Mouse (Mus musculus) bone marrow macrophage, adult 2 months (primary cell): Measurements from ENCODE around the gene Creg2. TPM values are rescaled to one million over a fixed set of nuclear protein-coding genes. Genes with fewer than 3 reads are reported as not detected.
A peak's percentile ranks its signal among the peaks of the same experiment; 100 is the strongest.
"Not testable (repeated sequence)": the region's sequence is repeated elsewhere in the genome, so short reads cannot be mapped to it uniquely, and the experiment has no call there.

Source experiments
- H3K27ac ChIP-seq: 2 replicates; pipeline ENCODE4 v1.5.1; 2012; ENCODE audit warnings: low read depth, low read length; ENCODE audit not compliant: insufficient read depth
- H3K4me1 ChIP-seq: 2 replicates; pipeline ENCODE4 v1.6.1; 2012; ENCODE audit warnings: low read length; ENCODE audit not compliant: control insufficient read depth, insufficient read depth
- H3K4me3 ChIP-seq: 2 replicates; pipeline ENCODE4 v1.5.1; 2012; ENCODE audit warnings: mild to moderate bottlenecking, low read length, moderate library complexity; ENCODE audit not compliant: insufficient read depth
- CTCF ChIP-seq: IDR thresholded peaks from 2 replicates; pipeline ENCODE4 v1.5.1; 2012; ENCODE audit warnings: low read depth, mild to moderate bottlenecking, low read length, moderate library complexity
- POLR2A ChIP-seq: IDR thresholded peaks from 2 replicates; pipeline ENCODE4 v1.6.1; 2012; ENCODE audit warnings: mild to moderate bottlenecking, low read depth, low read length, borderline replicate concordance
- polyA plus RNA-seq: library from polyadenylated mRNA; stranded (reverse); fragments of >200 nt; gene quantifications from 2 replicates; pipeline ENCODE4 v1.2.4, GENCODE M21; 2012; ENCODE audit not compliant: missing spikeins, insufficient read depth, insufficient read length

The Creg2 gene
- polyA plus RNA-seq, 1 experiment, result 4.5 TPM

GRCm38 (mm10) chr1:39602477-39602876 is 48.8 kb downstream of the Creg2 start:
- H3K4me3 ChIP-seq, result no peak overlapping the region
- H3K27ac ChIP-seq, result peak overlapping the region; percentile 68
- TF ChIP-seq CTCF (no peak), POLR2A (0 out of 2 replicates have a peak, but pooled peaks have one; percentile 38)
- H3K4me1 ChIP-seq, result peaks cover 35% of the 10 kb centered on the region

- peaks cover 27% of the 10 kb centered on the region for H3K4me1 ChIP-seq
- TF ChIP-seq CTCF (no peak), POLR2A (no peak)
- no peak overlapping the region for H3K4me3 ChIP-seq
- H3K27ac ChIP-seq, result no peak overlapping the region
Observed at GRCm38 (mm10) chr1:39598726-39599125, 52.5 kb downstream of the Creg2 start.

DNA sequence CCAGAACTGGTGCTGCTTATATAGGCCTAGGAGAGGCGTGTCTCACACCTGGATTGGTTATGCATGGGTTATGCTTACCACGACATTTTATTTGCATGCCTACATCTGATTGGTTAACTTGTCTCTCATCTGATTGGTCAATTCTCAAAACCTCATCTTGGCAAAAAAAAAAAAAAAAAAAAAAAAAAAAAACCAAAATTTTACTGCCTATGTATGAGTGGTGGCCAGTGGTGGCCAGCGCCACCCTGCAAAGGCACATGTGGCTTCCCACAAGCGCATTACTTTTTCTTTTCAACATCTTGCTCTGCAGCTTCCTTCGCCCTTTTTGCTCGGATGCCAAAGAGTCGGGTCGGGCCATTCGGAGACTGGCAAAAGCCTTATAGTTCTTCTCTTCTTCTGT is 54.1 kb downstream of the Creg2 start:
- H3K4me1 ChIP-seq, result peaks cover 14% of the 10 kb centered on the region
- H3K27ac ChIP-seq, result not testable (repeated sequence)

GRCm38 (mm10) chr1:39593836-39594235 is 57.4 kb downstream of the Creg2 start:
- TF ChIP-seq POLR2A (no peak), CTCF (no peak)
- Histone ChIP-seq H3K4me3 (no peak overlapping the region), H3K27ac (no peak overlapping the region), H3K4me1 (peaks cover 18% of the 10 kb centered on the region)

More for the DNA sequence above, 54.1 kb downstream of the Creg2 start:
- H3K4me3 ChIP-seq, result not testable (repeated sequence)

- no peak overlapping the region for H3K27ac ChIP-seq
Observed at GRCm38 (mm10) chr1:39592090-39592489, 59.2 kb downstream of the Creg2 start.

GRCm38 (mm10) chr1:39591557-39591956 is 59.7 kb downstream of the Creg2 start:
- H3K27ac ChIP-seq, H3K4me3 ChIP-seq: not testable (repeated sequence)
- H3K4me1 ChIP-seq, result peaks cover 18% of the 10 kb centered on the region

More at GRCm38 (mm10) chr1:39592090-39592489, 59.2 kb downstream of the Creg2 start:
- peaks cover 18% of the 10 kb centered on the region for H3K4me1 ChIP-seq
- no peak for TF ChIP-seq CTCF
- TF ChIP-seq POLR2A, result no peak
- H3K4me3 ChIP-seq, result no peak overlapping the region

- peak overlapping the region; percentile 82 for H3K27ac ChIP-seq
- peaks cover 18% of the 10 kb centered on the region for H3K4me1 ChIP-seq
- no peak overlapping the region for H3K4me3 ChIP-seq
- no peak for TF ChIP-seq CTCF
- no peak for TF ChIP-seq POLR2A
Observed at GRCm38 (mm10) chr1:39590193-39590592, 61.1 kb downstream of the Creg2 start.

GRCm38 (mm10) chr1:39585416-39585815 is 65.9 kb downstream of the Creg2 start:
- no peak overlapping the region for H3K4me3 ChIP-seq
- H3K4me1 ChIP-seq, result peaks cover 32% of the 10 kb centered on the region
- TF ChIP-seq POLR2A (no peak), CTCF (no peak)
- H3K27ac ChIP-seq, result no peak overlapping the region

GRCm38 (mm10) chr1:39583173-39583572 is 68.1 kb downstream of the Creg2 start:
- peaks cover 43% of the 10 kb centered on the region for H3K4me1 ChIP-seq
- H3K27ac ChIP-seq, result peak overlapping the region; percentile 32
- no peak overlapping the region for H3K4me3 ChIP-seq
- TF ChIP-seq CTCF, result no peak
- no peak for TF ChIP-seq POLR2A

- TF ChIP-seq CTCF, result no peak
- no peak for TF ChIP-seq POLR2A
- Histone ChIP-seq H3K27ac (peak overlapping the region; percentile 24), H3K4me1 (peaks cover 49% of the 10 kb centered on the region), H3K4me3 (no peak overlapping the region)
Observed at GRCm38 (mm10) chr1:39581215-39581614, 70.1 kb downstream of the Creg2 start.

GRCm38 (mm10) chr1:39579139-39579538 is 72.1 kb downstream of the Creg2 start:
- TF ChIP-seq CTCF (no peak), POLR2A (no peak)
- Histone ChIP-seq H3K4me3 (no peak overlapping the region), H3K4me1 (peaks cover 49% of the 10 kb centered on the region), H3K27ac (peak overlapping the region; percentile 98)

DNA sequence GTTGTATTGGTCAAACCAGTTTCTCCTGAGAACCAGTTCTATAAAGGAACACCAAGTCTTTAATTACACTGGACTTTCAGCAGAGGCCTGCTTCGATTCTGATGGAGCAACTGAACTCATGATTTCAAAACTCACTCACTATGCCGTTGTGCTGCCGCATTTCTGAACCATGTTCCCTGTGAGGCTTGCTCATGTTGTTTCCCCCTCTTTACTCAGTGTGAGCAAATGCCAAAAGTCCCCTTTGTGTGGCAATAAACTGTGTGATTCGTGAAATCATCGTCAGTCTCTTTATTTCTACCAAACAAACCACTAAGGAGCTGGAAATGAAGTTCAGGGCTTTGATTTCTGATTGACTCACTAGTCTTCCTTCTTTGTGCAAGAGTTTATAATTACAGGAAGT is 72.8 kb downstream of the Creg2 start:
- Histone ChIP-seq H3K4me3 (no peak overlapping the region), H3K27ac (peak overlapping the region; percentile 98), H3K4me1 (peaks cover 49% of the 10 kb centered on the region)
- TF ChIP-seq POLR2A (no peak), CTCF (no peak)
